ENCODE assay signal across 20 mouse cellular contexts in genomic region chr3:90241669-90242358, GRCm38 (mm10). TPM values are rescaled to one million over a fixed set of nuclear protein-coding genes. Genes with fewer than 3 reads are reported as not detected.
DNase-seq lines count a peak whose midpoint lies in the region; ATAC-seq and TF ChIP-seq lines count a peak whose summit lies in the region.
"Had no signal": no experiment of that assay in that cellular context is flagged by ENCODE, and none has a peak within 500 bp of the region (broad histone marks: within the 10 kb centered on the region; RNA-seq: fewer than 3 reads in every experiment).

No protein-coding gene starts in this region.

- no peak for ATAC-seq in limb, embryonic 12.5 days (ENCODE audit: insufficient number of reproducible peaks, insufficient read depth, low FRiP score, low TSS enrichment, low read depth)
- ATAC-seq in embryonic facial prominence, embryonic 13.5 days (ENCODE audit: insufficient number of reproducible peaks, insufficient read depth, low FRiP score, low TSS enrichment, low read depth), result no peak
- no peak for ATAC-seq in limb, embryonic 14.5 days (ENCODE audit: low FRiP score, low read depth)
- ATAC-seq in stomach, embryonic 15.5 days (ENCODE audit: insufficient read depth, low FRiP score, low read depth), result no peak
- ATAC-seq: forebrain, embryonic 16.5 days; inflammation-experienced regulatory T-cells, adult 6 months had no signal

- no peak for DNase-seq in limb, embryonic 10.5 days (ENCODE audit: low spot score)
- DNase-seq in limb, embryonic 14.5 days (ENCODE audit: low spot score), result no peak
- DNase-seq in gastrocnemius, adult 8-10 months (ENCODE audit: low spot score in 2 of 2), result no peak
- no peak for DNase-seq in frontal cortex, postnatal 36 days (ENCODE audit: low spot score in 2 of 2)
- DNase-seq: adrenal gland, adult 2 months; cerebellum, adult 2 months; gastrocnemius, postnatal 10 days; heart, postnatal 14 days; lung, adult 2 months; right cerebral cortex, postnatal 4 days had no signal

- no peaks in the 10 kb centered on the region for H3K9me3 ChIP-seq in limb, embryonic 12.5 days
- no peaks in the 10 kb centered on the region for H3K9me3 ChIP-seq in limb, embryonic 10.5 days (replicated peaks)
- H3K9me3 ChIP-seq in embryonic facial prominence, embryonic 13.5 days, result no peaks in the 10 kb centered on the region
- H3K9me3 ChIP-seq in limb, embryonic 14.5 days (ENCODE audit: control insufficient read depth, low read length), result no peaks in the 10 kb centered on the region
- H3K9me3 ChIP-seq in stomach, embryonic 15.5 days, result no peaks in the 10 kb centered on the region
- H3K9me3 ChIP-seq: G1E; heart, embryonic 10.5 days; neural tube, embryonic 13.5 days had no signal

- no peak overlapping the region; the same call in 1 of the 2 replicates for H3K4me3 ChIP-seq in limb, embryonic 12.5 days (replicated peaks)
- H3K4me3 ChIP-seq in limb, embryonic 10.5 days, result no peak overlapping the region
- no peak overlapping the region for H3K4me3 ChIP-seq in embryonic facial prominence, embryonic 13.5 days
- no peak overlapping the region for H3K4me3 ChIP-seq in limb, embryonic 14.5 days (replicated peaks; ENCODE audit: low read length)
- H3K4me3 ChIP-seq in stomach, embryonic 15.5 days (replicated peaks), result no peak overlapping the region; the same call in 1 of the 2 replicates

- no peak overlapping the region for H3K27ac ChIP-seq in limb, embryonic 12.5 days
- H3K27ac ChIP-seq in limb, embryonic 10.5 days, result no peak overlapping the region
- H3K27ac ChIP-seq in embryonic facial prominence, embryonic 13.5 days, result no peak overlapping the region
- H3K27ac ChIP-seq in limb, embryonic 14.5 days (replicated peaks; ENCODE audit: low read depth, low read length), result no peak overlapping the region
- no peak overlapping the region for H3K27ac ChIP-seq in stomach, embryonic 15.5 days
- H3K27ac ChIP-seq: macrophage; neural tube, embryonic 13.5 days had no signal

- WGBS in limb, embryonic 12.5 days, result 85% methylated on average over 10 of the region's 10 CpGs
- 90% methylated on average over 10 of the region's 10 CpGs for WGBS in limb, embryonic 10.5 days
- WGBS in embryonic facial prominence, embryonic 13.5 days, result 88% methylated on average over 10 of the region's 10 CpGs
- 80% methylated on average over 10 of the region's 10 CpGs for WGBS in limb, embryonic 14.5 days
- WGBS in stomach, embryonic 15.5 days, result 83% methylated on average over 10 of the region's 10 CpGs

- H3K4me2 ChIP-seq in limb, embryonic 12.5 days, result peak overlapping the region; percentile 69
- H3K4me2 ChIP-seq in embryonic facial prominence, embryonic 13.5 days, result peak overlapping the region; percentile 69
- H3K4me2 ChIP-seq in limb, embryonic 14.5 days (replicated peaks; ENCODE audit: low read depth, low read length, severe bottlenecking), result 0 out of 2 replicates have a peak overlapping the region, but pooled peaks have one; percentile 53
- peak overlapping the region; percentile 61 for H3K4me2 ChIP-seq in stomach, embryonic 15.5 days

- H3K36me3 ChIP-seq in limb, embryonic 12.5 days, result peaks cover 2% of the 10 kb centered on the region; the same call in 1 of the 2 replicates
- H3K36me3 ChIP-seq in limb, embryonic 10.5 days, result peaks cover 3% of the 10 kb centered on the region; the same call in 1 of the 2 replicates
- H3K36me3 ChIP-seq in embryonic facial prominence, embryonic 13.5 days, result 0 out of 2 replicates have a peak, but pooled peaks cover 3% of the 10 kb centered on the region
- 0 out of 2 replicates have a peak, but pooled peaks cover 8% of the 10 kb centered on the region for H3K36me3 ChIP-seq in limb, embryonic 14.5 days (ENCODE audit: control insufficient read depth, insufficient read depth, low read length)
- H3K36me3 ChIP-seq in stomach, embryonic 15.5 days, result no peaks in the 10 kb centered on the region
- H3K36me3 ChIP-seq: G1E; heart, embryonic 10.5 days had no signal

- TF ChIP-seq POLR2A in limb, embryonic 14.5 days (IDR thresholded peaks at IDR 0.05; ENCODE audit: borderline replicate concordance, extremely low read depth, insufficient read depth, insufficient read length), result no peak

- H3K4me1 ChIP-seq in limb, embryonic 12.5 days (replicated peaks), result peaks cover 11% of the 10 kb centered on the region
- H3K4me1 ChIP-seq in limb, embryonic 10.5 days, result peaks cover 22% of the 10 kb centered on the region
- peaks cover 22% of the 10 kb centered on the region for H3K4me1 ChIP-seq in embryonic facial prominence, embryonic 13.5 days
- H3K4me1 ChIP-seq in limb, embryonic 14.5 days (ENCODE audit: control insufficient read depth, insufficient read depth, low read length), result peaks cover 14% of the 10 kb centered on the region
- peaks cover 3% of the 10 kb centered on the region; the same call in 1 of the 2 replicates for H3K4me1 ChIP-seq in stomach, embryonic 15.5 days

- no peak overlapping the region for H3K9ac ChIP-seq in limb, embryonic 12.5 days (replicated peaks)
- no peak overlapping the region for H3K9ac ChIP-seq in embryonic facial prominence, embryonic 13.5 days
- H3K9ac ChIP-seq in limb, embryonic 14.5 days (ENCODE audit: low read depth, low read length, severe bottlenecking), result no peak overlapping the region
- H3K9ac ChIP-seq in stomach, embryonic 15.5 days, result no peak overlapping the region

- H3K27me3 ChIP-seq in limb, embryonic 12.5 days, result no peaks in the 10 kb centered on the region
- peaks cover 7% of the 10 kb centered on the region; the same call in 1 of the 2 replicates for H3K27me3 ChIP-seq in limb, embryonic 10.5 days (ENCODE audit: low read depth, poor library complexity, severe bottlenecking)
- no peaks in the 10 kb centered on the region for H3K27me3 ChIP-seq in embryonic facial prominence, embryonic 13.5 days
- no peaks in the 10 kb centered on the region for H3K27me3 ChIP-seq in limb, embryonic 14.5 days (ENCODE audit: control insufficient read depth, insufficient read depth, low read length)
- H3K27me3 ChIP-seq in stomach, embryonic 15.5 days (replicated peaks), result no peaks in the 10 kb centered on the region
- H3K27me3 ChIP-seq: neural tube, embryonic 13.5 days had no signal

RNA-seq across cellular contexts. Expression of gene Creb3l4, which starts 1.5 kb away (rescaled TPM):
- polyA plus RNA-seq in limb, embryonic 12.5 days (2016; fragmentation: Nextera tagmentation; extraction: Ambion mirVana), result 11.7 and 12.9 TPM in 2 replicates
- 4.0 and 8.9 TPM in 2 replicates for polyA plus RNA-seq in limb, embryonic 10.5 days (2016; fragmentation: Nextera tagmentation; extraction: Ambion mirVana)
- polyA plus RNA-seq in embryonic facial prominence, embryonic 13.5 days (2015; fragmentation: Nextera tagmentation; extraction: Ambion mirVana), result 8.9 and 9.1 TPM in 2 replicates
- polyA plus RNA-seq in limb, embryonic 14.5 days (2012; rRNA removed), result 6.3 and 6.4 TPM in 2 replicates
- polyA plus RNA-seq in limb, embryonic 14.5 days (2014; fragmentation: Nextera tagmentation; extraction: Ambion mirVana), result 6.7 and 10.0 TPM in 2 replicates
- 21.4 and 22.5 TPM in 2 replicates for polyA plus RNA-seq in stomach, embryonic 15.5 days (2015; fragmentation: Nextera tagmentation; extraction: Ambion mirVana)
- not detected for total RNA-seq in gastrocnemius, adult 8-10 months (2022)
- total RNA-seq: heart, postnatal 14 days; layer of hippocampus, postnatal 10 days had no signal
- polyA plus RNA-seq: G1E; inflammation-experienced regulatory T-cells, adult 6 months had no signal

RNA-seq across cellular contexts. Expression of gene Slc39a1, which starts 6.2 kb away (rescaled TPM):
- polyA plus RNA-seq in limb, embryonic 12.5 days (2016; fragmentation: Nextera tagmentation; extraction: Ambion mirVana), result 56.8 and 62.0 TPM in 2 replicates
- polyA plus RNA-seq in limb, embryonic 10.5 days (2016; fragmentation: Nextera tagmentation; extraction: Ambion mirVana), result 55.6 and 60.1 TPM in 2 replicates
- polyA plus RNA-seq in embryonic facial prominence, embryonic 13.5 days (2015; fragmentation: Nextera tagmentation; extraction: Ambion mirVana), result 86.2 and 92.6 TPM in 2 replicates
- 56.8 and 66.4 TPM in 2 replicates for polyA plus RNA-seq in limb, embryonic 14.5 days (2012; rRNA removed)
- 104 and 111 TPM in 2 replicates for polyA plus RNA-seq in limb, embryonic 14.5 days (2014; fragmentation: Nextera tagmentation; extraction: Ambion mirVana)
- polyA plus RNA-seq in stomach, embryonic 15.5 days (2015; fragmentation: Nextera tagmentation; extraction: Ambion mirVana), result 104 and 111 TPM in 2 replicates
- total RNA-seq in gastrocnemius, adult 8-10 months (2022), result 10 to 100 TPM; 37.8 to 46.4 (median 43.6) TPM

RNA-seq across cellular contexts. Expression of gene Jtb, which starts 10.4 kb away (rescaled TPM):
- polyA plus RNA-seq in limb, embryonic 12.5 days (2016; fragmentation: Nextera tagmentation; extraction: Ambion mirVana), result 86.2 and 88.6 TPM in 2 replicates
- 71.4 and 73.5 TPM in 2 replicates for polyA plus RNA-seq in limb, embryonic 10.5 days (2016; fragmentation: Nextera tagmentation; extraction: Ambion mirVana)
- 107 and 113 TPM in 2 replicates for polyA plus RNA-seq in embryonic facial prominence, embryonic 13.5 days (2015; fragmentation: Nextera tagmentation; extraction: Ambion mirVana)
- polyA plus RNA-seq in limb, embryonic 14.5 days (2012; rRNA removed), result 74.2 and 78.2 TPM in 2 replicates
- 120 and 130 TPM in 2 replicates for polyA plus RNA-seq in limb, embryonic 14.5 days (2014; fragmentation: Nextera tagmentation; extraction: Ambion mirVana)
- polyA plus RNA-seq in stomach, embryonic 15.5 days (2015; fragmentation: Nextera tagmentation; extraction: Ambion mirVana), result 109 and 115 TPM in 2 replicates
- 10 to 100 TPM; 67.8 to 75.4 (median 71.8) TPM for total RNA-seq in gastrocnemius, adult 8-10 months (2022)

RNA-seq across cellular contexts. Expression of gene Crtc2, which starts 12.1 kb away (rescaled TPM):
- polyA plus RNA-seq in limb, embryonic 12.5 days (2016; fragmentation: Nextera tagmentation; extraction: Ambion mirVana), result 18.6 and 30.3 TPM in 2 replicates
- 26.5 and 31.6 TPM in 2 replicates for polyA plus RNA-seq in limb, embryonic 10.5 days (2016; fragmentation: Nextera tagmentation; extraction: Ambion mirVana)
- 25.9 and 26.9 TPM in 2 replicates for polyA plus RNA-seq in embryonic facial prominence, embryonic 13.5 days (2015; fragmentation: Nextera tagmentation; extraction: Ambion mirVana)
- 71.8 and 109 TPM in 2 replicates for polyA plus RNA-seq in limb, embryonic 14.5 days (2012; rRNA removed)
- 17.5 and 18.1 TPM in 2 replicates for polyA plus RNA-seq in limb, embryonic 14.5 days (2014; fragmentation: Nextera tagmentation; extraction: Ambion mirVana)
- polyA plus RNA-seq in stomach, embryonic 15.5 days (2015; fragmentation: Nextera tagmentation; extraction: Ambion mirVana), result 16.5 and 22.3 TPM in 2 replicates
- total RNA-seq in gastrocnemius, adult 8-10 months (2022), result 10 to 100 TPM; 15.3 to 21.7 (median 16.5) TPM

RNA-seq across cellular contexts. Expression of gene Dennd4b, which starts 23.2 kb away (rescaled TPM):
- 5.7 and 5.9 TPM in 2 replicates for polyA plus RNA-seq in limb, embryonic 12.5 days (2016; fragmentation: Nextera tagmentation; extraction: Ambion mirVana)
- 3.4 and 5.1 TPM in 2 replicates for polyA plus RNA-seq in limb, embryonic 10.5 days (2016; fragmentation: Nextera tagmentation; extraction: Ambion mirVana)
- polyA plus RNA-seq in embryonic facial prominence, embryonic 13.5 days (2015; fragmentation: Nextera tagmentation; extraction: Ambion mirVana), result 4.9 and 5.6 TPM in 2 replicates
- 21.3 and 25.7 TPM in 2 replicates for polyA plus RNA-seq in limb, embryonic 14.5 days (2012; rRNA removed)
- 3.6 and 6.4 TPM in 2 replicates for polyA plus RNA-seq in limb, embryonic 14.5 days (2014; fragmentation: Nextera tagmentation; extraction: Ambion mirVana)
- polyA plus RNA-seq in stomach, embryonic 15.5 days (2015; fragmentation: Nextera tagmentation; extraction: Ambion mirVana), result 4.0 and 4.2 TPM in 2 replicates
- total RNA-seq in gastrocnemius, adult 8-10 months (2022), result 100 to 1,000 TPM in 1 of 4 experiments, 10 to 100 TPM in 3; 76.0 to 106 (median 85.8) TPM
